Mouse (Mus musculus) gastrocnemius, adult 18-20 months (tissue): ENCODE measurements at regions not wholly inside any gene's neighbourhood (a gene's known extent, or its start where the extent isn't known, plus 50 kb on each side); places are given as distances from the start of the nearest gene placed in this dataset.

Experiments used
- DNase-seq: peaks from one replicate; pipeline ENCODE4 v3.0.0; 2021; ENCODE audit warnings: low spot score

DNA sequence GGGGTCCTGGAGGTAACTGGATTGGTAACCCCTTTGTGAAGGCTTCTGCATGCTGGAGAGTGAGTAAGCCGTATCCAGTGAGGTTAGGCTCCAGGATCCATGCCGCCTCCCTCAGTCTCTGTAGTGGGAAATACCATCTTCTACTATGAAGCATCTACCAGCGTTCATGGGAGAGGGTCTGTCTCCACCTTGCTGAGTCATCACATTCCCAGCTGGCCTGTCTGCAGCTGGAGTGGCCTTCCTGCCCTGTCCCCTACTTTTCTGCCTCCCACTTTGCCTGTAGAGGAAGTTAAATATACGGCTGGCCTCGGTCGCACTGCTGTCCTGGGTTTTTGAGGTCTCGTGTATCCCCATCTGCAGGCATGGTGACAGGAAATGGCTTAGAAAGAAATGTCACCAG lies 78.0 kb upstream of the Sec14l1 start:
- DNase-seq: no peak

GRCm38 (mm10) chr11:117038282-117039106 lies 76.5 kb upstream of the Sec14l1 start:
- no peak for DNase-seq

DNA sequence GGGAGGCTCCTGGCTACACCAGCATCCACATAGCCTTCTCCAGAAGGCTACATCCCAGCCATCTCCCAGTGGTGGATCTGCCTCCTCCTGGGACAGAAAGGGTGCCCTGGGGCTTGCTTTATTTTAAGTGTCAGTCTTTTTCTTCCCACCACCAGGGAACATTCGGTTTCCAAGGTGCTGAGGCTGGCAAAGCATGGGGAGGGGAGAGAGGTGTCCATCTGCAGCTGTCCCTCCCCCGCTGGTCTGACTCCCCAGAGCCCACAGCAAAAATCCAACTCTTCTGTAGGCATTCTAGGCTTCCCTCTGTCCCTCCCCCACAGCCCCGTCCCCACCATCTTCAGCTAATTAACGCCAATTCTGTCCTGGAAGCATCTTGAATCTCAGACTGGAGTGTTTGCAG lies 74.1 kb upstream of the Sec14l1 start:
- DNase-seq: no peak

GRCm38 (mm10) chr11:117042336-117042735 lies 72.6 kb upstream of the Sec14l1 start:
- DNase-seq: no peak

DNA sequence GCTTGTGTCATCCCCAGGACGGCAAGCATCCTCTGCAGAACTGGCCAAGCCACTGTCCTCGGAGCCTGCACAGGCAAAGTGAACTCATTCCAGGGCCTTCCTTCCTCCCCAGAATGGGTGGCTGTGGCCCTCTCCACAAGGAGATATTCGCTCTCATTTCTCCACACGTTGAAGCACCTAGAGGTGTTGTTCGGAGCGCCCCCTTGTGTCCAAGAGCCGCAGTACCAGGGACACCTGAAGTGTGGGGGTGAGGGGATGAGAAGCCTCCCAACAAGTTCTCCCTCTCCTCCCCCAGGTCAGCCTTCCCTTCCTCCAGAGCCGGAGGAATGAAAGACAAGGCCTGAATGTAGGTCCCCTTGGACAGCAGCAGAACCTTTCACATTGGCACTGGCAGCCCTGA lies 71.4 kb upstream of the Sec14l1 start:
- DNase-seq: peak; percentile 66

- DNase-seq: no peak
Observed at GRCm38 (mm10) chr11:117044731-117045130, 70.2 kb upstream of the Sec14l1 start.

GRCm38 (mm10) chr11:117046636-117047035 lies 68.3 kb upstream of the Sec14l1 start:
- DNase-seq: no peak

DNA sequence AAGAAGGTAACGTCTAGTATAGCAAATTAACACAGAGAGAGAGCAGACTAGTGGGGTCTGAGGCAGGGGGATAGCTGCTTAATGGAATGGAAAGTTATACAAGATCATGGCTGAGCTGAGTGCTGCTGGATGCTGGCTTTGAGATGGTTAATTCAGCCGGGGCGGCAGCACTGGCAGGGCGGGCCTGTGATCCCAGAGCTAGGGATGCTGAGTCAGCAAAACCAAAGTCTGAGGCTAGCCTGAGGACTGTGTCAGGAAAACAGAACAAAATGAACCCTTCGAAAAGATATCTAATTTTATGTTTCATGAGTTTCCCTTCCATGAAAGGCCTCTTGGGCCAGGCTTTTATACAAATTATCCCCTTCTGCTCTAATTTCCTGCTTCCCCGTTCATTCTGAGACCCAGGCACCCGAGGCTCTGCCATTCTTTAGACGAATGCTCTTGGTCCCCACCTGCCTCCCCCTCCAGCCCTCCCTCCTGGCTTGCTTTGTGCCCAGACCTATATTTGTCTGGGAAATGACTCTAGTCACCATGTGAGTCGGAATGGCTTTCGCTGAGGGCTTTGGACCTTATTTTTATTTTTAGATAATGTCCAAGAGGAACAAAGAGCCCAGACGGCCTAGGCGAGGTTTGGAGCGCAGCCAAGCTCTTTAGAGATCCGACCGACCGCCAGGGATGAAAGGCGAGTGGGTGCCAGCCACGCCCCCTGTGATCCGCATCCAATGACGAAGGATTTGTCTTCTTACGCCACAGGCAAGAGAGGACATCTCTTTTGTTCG lies 67.6 kb upstream of the Sec14l1 start:
- no peak for DNase-seq

DNA sequence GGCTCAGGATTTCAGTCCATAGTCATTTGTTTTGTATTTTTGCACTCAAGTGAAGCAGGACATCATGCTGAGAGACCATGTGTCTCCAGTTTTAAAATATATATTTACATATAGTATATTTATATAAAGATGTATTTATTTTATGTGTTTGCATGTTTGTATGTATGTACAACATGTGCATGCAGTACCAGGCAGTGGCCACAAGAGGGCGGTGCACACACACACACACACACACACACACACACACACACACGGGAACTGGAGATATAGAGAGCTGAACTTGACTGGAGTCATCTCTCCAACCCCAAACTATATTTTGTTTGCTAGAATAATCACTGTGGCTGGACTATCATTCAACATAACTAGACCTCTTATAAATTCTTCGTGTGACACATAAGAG lies 66.1 kb upstream of the Sec14l1 start:
- no peak for DNase-seq

- DNase-seq: no peak
Observed at GRCm38 (mm10) chr11:117050788-117051187, 64.2 kb upstream of the Sec14l1 start.

GRCm38 (mm10) chr11:117056958-117057357 lies 58.0 kb upstream of the Sec14l1 start:
- DNase-seq: peak; percentile 79

DNA sequence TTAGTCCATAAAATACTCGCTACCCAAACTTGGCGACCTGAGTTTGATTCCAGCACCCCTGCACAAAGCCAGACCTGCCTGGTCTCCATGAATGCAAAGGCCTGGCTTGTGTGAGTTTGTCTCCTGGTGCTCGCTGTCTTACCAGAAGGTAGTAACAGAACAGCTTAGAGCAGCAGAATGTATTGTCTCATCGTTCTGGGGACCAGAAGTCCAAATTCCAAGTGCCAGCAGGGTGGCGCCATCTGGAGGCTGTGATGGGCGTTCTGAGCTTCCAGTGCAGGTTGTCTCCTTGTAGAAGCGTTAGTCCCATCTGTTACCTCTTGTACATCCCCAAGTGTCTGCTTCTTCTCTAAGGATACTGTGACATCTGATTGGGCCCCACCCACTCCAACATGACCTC lies 57.5 kb upstream of the Sec14l1 start:
- no peak for DNase-seq

- no peak for DNase-seq
Observed at GRCm38 (mm10) chr11:117059120-117059519, 55.8 kb upstream of the Sec14l1 start.

GRCm38 (mm10) chr11:117059981-117060705 lies 54.8 kb upstream of the Sec14l1 start:
- no peak for DNase-seq

DNA sequence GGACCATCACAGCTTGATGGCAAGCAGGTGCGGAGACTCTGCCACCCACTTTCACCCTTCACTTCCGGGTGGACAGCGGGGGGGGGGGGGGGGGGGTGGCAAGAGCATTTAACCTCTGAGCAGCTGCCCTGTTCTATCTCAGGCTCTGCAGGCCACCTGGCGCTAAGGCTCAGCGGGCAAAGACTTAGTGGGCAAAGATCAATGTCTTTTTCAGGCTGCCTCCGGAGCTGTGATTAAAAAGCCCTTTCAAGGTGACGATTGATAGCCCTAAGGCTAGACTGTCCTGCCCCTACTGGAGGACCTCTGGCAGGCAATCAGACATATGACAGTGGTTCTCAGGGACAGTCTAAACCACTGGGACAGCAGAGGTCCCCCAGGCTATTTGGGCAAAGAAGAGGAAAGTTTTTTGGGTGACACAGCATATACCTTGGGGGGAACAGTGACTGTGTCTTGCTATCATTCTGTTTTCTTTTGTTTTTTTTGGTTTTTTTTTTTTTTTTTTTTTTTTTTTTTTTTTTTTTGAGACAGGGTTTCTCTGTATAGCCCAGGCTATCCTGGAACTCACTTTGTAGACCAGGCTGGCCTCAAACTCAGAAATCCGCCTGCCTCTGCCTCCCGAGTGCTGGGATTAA lies 54.1 kb upstream of the Sec14l1 start:
- DNase-seq: no peak

DNA sequence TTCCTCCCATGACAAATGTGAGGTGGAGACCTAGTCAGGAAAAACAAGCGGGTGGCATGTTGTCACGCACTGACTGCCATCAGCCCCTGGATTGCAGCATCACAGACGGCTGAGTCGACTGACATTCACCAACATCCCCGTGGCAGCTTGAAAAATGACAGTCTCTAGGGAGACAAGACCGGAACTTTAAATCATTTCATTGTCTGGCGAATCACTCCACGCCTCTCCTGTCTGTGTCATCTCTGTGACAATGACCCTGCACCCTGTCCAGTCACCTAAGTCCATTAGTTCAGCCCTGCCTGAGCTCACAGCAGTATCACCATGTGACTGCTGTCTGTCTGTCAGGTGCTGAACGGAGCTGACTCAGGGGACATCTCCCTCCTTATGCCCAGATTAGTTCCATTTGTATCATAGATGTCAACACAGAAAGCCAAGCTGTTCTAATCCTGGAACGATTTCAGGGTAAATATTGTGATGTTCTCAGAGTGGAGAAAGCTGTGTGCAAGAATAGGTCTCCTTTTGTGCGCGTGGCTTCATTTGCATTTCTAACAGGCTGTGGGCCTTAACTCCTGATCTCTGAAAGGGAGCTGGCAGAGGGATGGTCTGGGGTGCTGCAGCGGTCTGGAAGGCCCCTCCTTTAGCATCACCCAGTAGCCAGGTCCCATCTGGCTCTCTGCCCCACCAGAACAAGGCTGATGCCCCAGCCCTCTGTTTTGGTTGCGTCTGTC lies 52.0 kb upstream of the Sec14l1 start:
- DNase-seq: no peak
